Mouse (Mus musculus) thymus, postnatal 25 days (tissue): ENCODE measurements at regions not wholly inside any gene's neighbourhood (a gene's known extent, or its start where the extent isn't known, plus 50 kb on each side); places are given as distances from the start of the nearest gene placed in this dataset.

Source experiments
- DNase-seq: peaks from one replicate; pipeline ENCODE4 v3.0.0; 2022

DNA sequence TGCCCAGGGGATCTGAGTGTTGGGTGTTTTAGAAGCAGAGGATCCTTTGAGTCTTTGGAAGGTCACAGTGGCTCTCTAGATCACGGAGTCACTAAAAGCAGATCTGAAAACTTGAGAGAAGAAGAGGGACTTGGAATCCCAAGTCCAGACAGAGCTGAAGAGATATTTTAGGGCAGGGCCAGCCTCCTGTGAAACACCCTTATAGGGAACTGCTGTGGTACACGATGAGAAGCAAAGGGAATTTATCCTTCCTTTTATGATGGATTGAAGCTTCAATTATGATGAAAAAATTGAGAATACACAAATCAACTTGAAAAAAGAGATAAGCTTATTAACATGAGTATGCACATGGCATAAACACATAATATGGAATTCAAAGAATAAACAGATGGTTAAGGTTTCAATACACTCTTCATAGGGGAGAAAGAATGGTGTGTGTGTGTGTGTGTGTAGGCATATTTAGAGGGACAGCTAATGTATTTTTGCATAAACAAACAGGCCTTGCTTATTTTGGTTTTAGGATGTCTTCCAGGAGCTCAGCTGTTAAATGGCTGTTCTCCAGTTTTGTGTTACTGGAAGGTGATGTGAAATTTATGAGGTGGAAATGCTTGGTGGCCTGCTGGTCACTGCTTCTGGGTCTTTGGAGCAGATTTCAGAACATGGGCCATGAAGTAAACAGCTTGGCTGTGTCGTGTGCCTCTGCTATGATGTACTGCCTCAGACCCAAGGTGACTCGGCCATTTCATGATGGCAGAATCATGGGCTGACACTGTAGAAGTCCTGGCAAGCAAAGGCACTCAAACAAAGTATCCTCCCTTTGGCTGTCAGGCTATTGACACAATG is 190.1 kb downstream of the Phlda1 start:
- no peak for DNase-seq

GRCm38 (mm10) chr10:111696987-111697386 is 190.9 kb downstream of the Phlda1 start:
- DNase-seq, result no peak

- no peak for DNase-seq
Measured at GRCm38 (mm10) chr10:111699557-111700508, 193.7 kb downstream of the Phlda1 start.

DNA sequence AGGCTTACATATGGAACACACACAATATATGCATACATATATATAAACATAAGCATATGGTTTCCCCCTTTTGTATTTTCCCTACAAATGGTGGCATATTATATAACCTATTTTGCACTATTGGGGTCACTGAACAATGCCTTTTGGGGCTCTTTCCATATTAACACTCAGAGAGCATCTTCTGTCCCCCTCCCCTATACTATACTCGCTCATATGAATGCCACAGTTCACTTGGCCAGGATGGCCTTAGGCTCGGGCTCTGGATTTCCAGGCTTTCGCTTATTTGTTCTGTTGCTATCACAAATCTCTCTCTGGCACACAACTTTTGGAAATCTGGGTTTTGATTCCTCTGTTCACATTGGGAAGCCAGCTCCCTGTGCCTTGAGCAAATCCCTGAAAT is 194.5 kb downstream of the Phlda1 start:
- DNase-seq, result no peak

GRCm38 (mm10) chr10:111701138-111701537 is 195.1 kb downstream of the Phlda1 start:
- DNase-seq, result no peak

- no peak for DNase-seq
Measured at GRCm38 (mm10) chr10:111702435-111702834, 196.3 kb downstream of the Phlda1 start.

- DNase-seq, result no peak
Measured at GRCm38 (mm10) chr10:111703447-111703846, 197.4 kb downstream of the Phlda1 start.

DNA sequence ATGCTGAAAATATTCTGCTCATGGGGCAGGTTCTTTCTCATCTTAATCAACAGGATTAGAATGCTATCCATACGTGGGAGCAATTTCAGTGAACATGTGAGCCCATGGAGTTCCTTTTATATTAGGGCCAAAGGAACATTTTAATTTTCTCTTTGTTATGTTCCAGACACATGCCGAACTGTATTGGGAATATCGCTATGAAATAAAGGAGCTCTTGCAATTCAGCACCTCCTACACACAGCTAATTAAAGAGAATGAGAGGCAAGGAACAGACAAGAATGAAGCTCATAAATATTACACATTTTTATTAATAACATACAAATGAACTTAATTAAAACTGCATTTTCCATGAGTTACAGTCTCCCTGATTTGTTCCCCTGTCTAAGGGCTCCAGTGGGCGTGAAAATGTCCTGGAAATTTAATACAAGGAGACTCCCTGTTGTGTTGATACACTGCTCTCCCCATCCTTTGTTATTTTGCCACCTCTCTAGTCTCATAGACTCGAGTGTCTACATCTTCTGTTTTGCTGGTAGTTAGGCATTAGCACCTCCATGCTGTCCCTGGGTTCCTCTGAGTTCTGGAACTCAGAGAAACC is 205.5 kb downstream of the Phlda1 start:
- DNase-seq, result no peak

- DNase-seq, result no peak
Measured at GRCm38 (mm10) chr10:111712991-111713390, 206.9 kb downstream of the Phlda1 start.

DNA sequence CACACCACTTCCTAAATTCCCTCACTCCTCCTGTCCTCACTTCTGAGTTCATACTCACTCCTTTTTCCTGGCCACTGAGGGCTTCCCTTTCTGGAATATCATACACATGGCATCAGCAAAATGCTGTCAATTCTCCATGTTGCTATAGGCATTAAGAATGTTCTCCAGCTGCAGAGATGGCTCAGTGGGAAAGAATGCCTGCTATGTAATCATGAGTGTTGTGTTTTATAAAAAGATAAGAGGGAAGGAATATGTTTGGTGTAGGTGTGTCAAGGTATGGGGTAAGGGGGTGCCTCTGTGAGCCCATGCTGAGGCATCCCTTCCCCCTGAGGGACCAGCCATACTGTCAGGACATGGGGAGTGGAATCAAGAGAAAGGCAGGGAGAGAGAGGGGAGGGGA is 207.6 kb downstream of the Phlda1 start:
- no peak for DNase-seq

- no peak for DNase-seq
Measured at GRCm38 (mm10) chr10:111715172-111715571, 209.1 kb downstream of the Phlda1 start.

- no peak for DNase-seq
Measured at GRCm38 (mm10) chr10:111719632-111720031, 213.5 kb downstream of the Phlda1 start.

GRCm38 (mm10) chr10:111721068-111721467 is 215.0 kb downstream of the Phlda1 start:
- no peak for DNase-seq

- no peak for DNase-seq
Measured at GRCm38 (mm10) chr10:111723885-111724284, 217.8 kb downstream of the Phlda1 start.

- DNase-seq, result no peak
Measured at GRCm38 (mm10) chr10:111724574-111725414, 218.7 kb downstream of the Phlda1 start.

DNA sequence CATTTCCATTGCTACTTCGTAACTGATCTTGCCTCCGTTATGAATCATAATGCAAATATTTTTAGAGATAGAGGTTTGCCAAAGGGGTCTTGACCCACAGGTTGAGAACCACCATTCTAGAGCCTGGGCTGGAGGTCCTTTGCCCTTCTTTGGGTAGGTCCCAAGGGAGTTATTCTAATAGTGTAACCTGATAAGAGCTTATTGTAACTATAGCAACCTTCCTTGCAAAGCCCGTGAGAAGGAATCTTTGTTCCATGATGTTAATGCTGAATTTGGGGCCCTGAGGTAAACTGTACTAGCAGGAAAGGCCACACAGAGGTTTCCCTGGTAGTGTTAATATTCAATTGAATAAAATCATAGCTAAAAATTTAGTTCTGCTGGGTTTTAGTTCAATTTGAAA is 229.9 kb downstream of the Phlda1 start:
- no peak for DNase-seq

DNA sequence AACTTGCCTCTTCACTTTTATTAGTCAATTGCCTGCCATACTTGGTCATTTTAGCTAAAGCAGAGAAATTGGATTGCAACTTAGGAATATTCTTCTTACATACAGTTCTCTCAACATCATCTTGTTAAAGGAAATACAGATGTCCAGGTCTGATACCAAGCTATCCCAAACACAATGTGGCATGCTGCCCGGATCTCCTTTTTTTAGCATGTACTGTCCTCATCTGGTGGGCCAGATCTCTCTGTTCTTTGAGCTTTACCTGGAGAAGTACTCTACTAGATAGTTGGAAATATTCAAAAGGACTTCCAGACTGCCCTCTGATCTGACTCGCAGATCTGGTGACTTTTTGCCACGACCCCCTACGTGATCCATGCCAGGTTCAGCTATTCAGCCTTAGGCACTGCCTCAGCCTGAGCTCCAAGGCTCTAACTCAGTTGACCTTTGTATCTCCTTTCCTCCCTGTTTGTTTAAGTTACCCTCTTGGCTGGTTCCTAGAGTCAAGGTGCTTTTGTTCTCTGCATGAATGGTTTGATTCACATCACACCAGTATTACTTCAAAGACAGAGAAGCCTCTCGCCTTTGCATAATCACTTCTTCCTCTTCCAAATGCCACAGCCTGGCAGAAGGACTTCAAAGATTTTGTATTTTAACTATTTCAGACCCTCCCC is 232.9 kb upstream of the Krr1 start:
- no peak for DNase-seq

DNA sequence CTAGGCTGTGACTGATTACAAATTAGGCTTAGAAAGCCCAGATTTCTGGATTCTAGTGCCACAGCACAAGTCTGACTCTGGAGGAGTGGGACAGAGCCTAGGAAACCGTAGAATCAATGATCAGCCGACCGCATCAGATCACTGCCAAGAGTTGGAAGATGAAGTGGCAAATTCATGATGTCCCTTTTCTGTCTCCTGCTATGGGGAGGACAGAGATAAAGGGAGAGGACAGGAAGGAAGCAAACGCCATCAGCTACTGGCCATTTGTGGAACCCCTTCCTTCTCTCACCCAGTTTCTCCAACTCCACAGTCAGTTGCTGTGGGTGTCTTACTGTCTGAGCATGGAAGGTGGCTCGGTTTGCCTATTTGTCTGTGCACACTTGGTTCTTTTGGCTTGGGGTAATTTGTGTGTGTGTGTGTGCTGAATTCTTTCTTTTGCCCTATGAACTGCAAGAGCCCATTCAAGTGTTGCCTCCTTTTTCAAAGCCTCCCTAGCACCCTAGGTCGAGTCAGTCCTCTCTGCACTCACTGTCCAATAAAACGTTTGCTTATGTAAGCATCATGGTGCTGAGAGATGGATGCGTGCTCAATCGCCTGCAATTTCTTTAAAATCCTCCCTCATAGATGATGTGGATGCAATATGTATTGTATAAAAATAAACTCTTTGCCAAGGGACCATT is 231.7 kb upstream of the Krr1 start:
- no peak for DNase-seq

GRCm38 (mm10) chr10:111741301-111741945 is 231.0 kb upstream of the Krr1 start:
- no peak for DNase-seq

GRCm38 (mm10) chr10:111743291-111743690 is 229.2 kb upstream of the Krr1 start:
- no peak for DNase-seq

DNA sequence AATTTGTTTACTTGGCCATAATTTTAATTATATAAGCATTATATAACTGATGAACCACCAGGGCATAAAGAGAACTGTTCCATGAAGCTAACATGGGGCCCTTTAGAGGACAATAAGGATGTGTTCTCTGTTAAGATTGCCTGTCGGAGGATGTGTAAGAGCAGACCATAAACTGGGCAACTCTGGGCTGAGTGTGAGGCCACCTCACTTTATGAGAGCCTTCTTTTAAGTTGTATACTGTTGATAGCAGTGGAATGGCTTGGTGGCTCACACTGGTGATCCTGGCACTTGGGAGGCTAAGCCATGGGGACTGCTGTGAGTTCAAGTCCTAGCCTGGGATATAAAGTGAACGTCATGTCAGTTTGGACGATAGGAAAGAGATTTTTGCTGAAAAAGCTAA is 227.3 kb upstream of the Krr1 start:
- no peak for DNase-seq
